Comparison of ENCODE assay signal across 18 mouse cellular contexts in the genomic region with DNA sequence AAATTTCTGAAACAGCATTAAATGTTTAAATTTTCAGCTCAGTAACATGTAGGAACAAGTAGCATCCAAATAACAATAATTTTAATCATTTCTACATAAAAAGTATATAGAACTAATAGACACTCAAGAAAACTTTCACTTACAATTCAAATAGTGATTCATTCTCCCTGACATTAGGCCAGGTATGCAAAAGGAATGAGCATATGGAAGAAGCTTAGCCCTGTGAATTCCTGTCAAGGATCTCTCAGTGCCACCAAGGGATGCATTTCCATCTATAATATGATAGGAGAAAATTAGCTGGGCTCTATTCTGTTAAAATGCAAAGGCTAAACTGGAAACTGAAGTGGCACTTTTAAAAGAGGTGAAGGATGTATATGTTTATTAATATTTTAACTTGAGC.
"Had no signal": no experiment of that assay in that cellular context is flagged by ENCODE, and none has a peak within 500 bp of the region (broad histone marks: within the 10 kb centered on the region; RNA-seq: fewer than 3 reads in every experiment).

No protein-coding gene starts in this region.

- H3K27me3 ChIP-seq: liver, embryonic 13.5 days; liver, embryonic 15.5 days; lung, embryonic 15.5 days; megakaryocyte, embryonic 14.5 days; midbrain, embryonic 12.5 days; neural tube, embryonic 12.5 days; stomach, embryonic 15.5 days had no signal

- H3K27ac ChIP-seq: liver, embryonic 13.5 days; liver, embryonic 15.5 days; lung, embryonic 15.5 days; macrophage; midbrain, embryonic 12.5 days; neural tube, embryonic 12.5 days; stomach, embryonic 15.5 days; stomach, postnatal 0 days had no signal

- H3K4me3 ChIP-seq: liver, embryonic 13.5 days; liver, embryonic 15.5 days; lung, embryonic 15.5 days; megakaryocyte, embryonic 14.5 days; midbrain, embryonic 12.5 days; neural tube, embryonic 12.5 days; stomach, embryonic 15.5 days had no signal

- H3K36me3 ChIP-seq: liver, embryonic 13.5 days; liver, embryonic 15.5 days; lung, embryonic 15.5 days; midbrain, embryonic 12.5 days; neural tube, embryonic 12.5 days; stomach, embryonic 15.5 days had no signal

- DNase-seq: liver, embryonic 13.5 days; liver, postnatal 0 days; lung, adult 2 months; lung, postnatal 14 days; lung, postnatal 36 days; right cerebral cortex, postnatal 14 days; thymus, adult 2 months; thymus, postnatal 25 days; thymus, postnatal 4 days had no signal

- H3K9me3 ChIP-seq: liver, embryonic 13.5 days; liver, embryonic 15.5 days; lung, embryonic 15.5 days; megakaryocyte, embryonic 14.5 days; midbrain, embryonic 12.5 days; neural tube, embryonic 12.5 days; stomach, embryonic 15.5 days had no signal

- ATAC-seq: liver, postnatal 0 days; lung, postnatal 0 days had no signal

- H3K9ac ChIP-seq: liver, embryonic 13.5 days; liver, embryonic 15.5 days; liver, postnatal 0 days; lung, embryonic 15.5 days; midbrain, embryonic 12.5 days; neural tube, embryonic 12.5 days; stomach, embryonic 15.5 days had no signal

- H3K4me2 ChIP-seq: liver, embryonic 13.5 days; liver, embryonic 15.5 days; lung, embryonic 15.5 days; midbrain, embryonic 12.5 days; neural tube, embryonic 12.5 days; stomach, embryonic 15.5 days had no signal

- H3K4me1 ChIP-seq: liver, embryonic 13.5 days; liver, embryonic 15.5 days; lung, embryonic 15.5 days; megakaryocyte, embryonic 14.5 days; stomach, embryonic 15.5 days had no signal
